Mouse (Mus musculus) ES-Bruce4 (cell line): ENCODE measurements around the gene Mink1. TPM values are rescaled to one million over a fixed set of nuclear protein-coding genes. Genes with fewer than 3 reads are reported as not detected.

ENCODE experiments used
- H3K27ac ChIP-seq: 2 replicates; pipeline ENCODE4 v1.5.1; 2012; ENCODE audit warnings: low read length, inconsistent platforms; ENCODE audit not compliant: insufficient read depth
- H3K27me3 ChIP-seq: 2 replicates; pipeline ENCODE4 v1.6.1; 2012; ENCODE audit warnings: mild to moderate bottlenecking, low read length, inconsistent platforms; ENCODE audit not compliant: control insufficient read depth, poor library complexity, insufficient read depth, severe bottlenecking
- H3K36me3 ChIP-seq: 2 replicates; pipeline ENCODE4 v1.6.1; 2012; ENCODE audit warnings: inconsistent platforms, mild to moderate bottlenecking, low read length, moderate library complexity; ENCODE audit not compliant: control insufficient read depth, poor library complexity, insufficient read depth, severe bottlenecking
- H3K4me1 ChIP-seq: one replicate; pipeline ENCODE4 v1.8.1; 2011; ENCODE audit warnings: low read length; ENCODE audit not compliant: control insufficient read depth, insufficient read depth
- H3K4me3 ChIP-seq: 2 replicates; pipeline ENCODE4 v1.5.1; 2011; ENCODE audit warnings: low read depth, mild to moderate bottlenecking, low read length
- H3K9ac ChIP-seq: 2 replicates; pipeline ENCODE4 v1.6.1; 2012; ENCODE audit warnings: low read depth, mild to moderate bottlenecking, inconsistent platforms; ENCODE audit not compliant: poor library complexity, severe bottlenecking
- H3K9me3 ChIP-seq: replicated peaks from 2 replicates; pipeline ENCODE4 v1.6.1; 2012; ENCODE audit warnings: mild to moderate bottlenecking, low read length, inconsistent platforms; ENCODE audit not compliant: control insufficient read depth, poor library complexity, insufficient read depth, severe bottlenecking
- CTCF ChIP-seq: IDR thresholded peaks from one replicate; pipeline ENCODE4 v1.8.1; 2011; ENCODE audit warnings: low read depth, low read length
- EP300 ChIP-seq: IDR thresholded peaks from 2 replicates; pipeline ENCODE4 v1.6.1; 2011; ENCODE audit warnings: low read depth, low read length; ENCODE audit not compliant: insufficient read depth
- POLR2A ChIP-seq: IDR thresholded peaks from one replicate; pipeline ENCODE4 v1.8.1; 2011; ENCODE audit warnings: low read length; ENCODE audit not compliant: insufficient read depth
- polyA plus RNA-seq: library from polyadenylated mRNA; stranded (reverse); fragments of >200 nt; gene quantifications from 2 replicates; pipeline ENCODE4 v1.2.4, GENCODE M21; 2011; ENCODE audit warnings: low read depth; ENCODE audit not compliant: missing spikeins, insufficient read depth, insufficient read length

Mink1 gene
- polyA plus RNA-seq, 1 experiment: 31.8 TPM

- Histone ChIP-seq H3K9me3 (no peaks in the 10 kb centered on the region), H3K4me3 (no peak overlapping the region), H3K4me1 (peaks cover 3% of the 10 kb centered on the region), H3K9ac (no peak overlapping the region), H3K27ac (no peak overlapping the region), H3K27me3 (no peaks in the 10 kb centered on the region), H3K36me3 (no peaks in the 10 kb centered on the region)
- peak; percentile 74 for TF ChIP-seq CTCF
- no peak for TF ChIP-seq POLR2A
Measured at GRCm38 (mm10) chr11:70623053-70623742, 60.5 kb downstream of the Mink1 start.

- no peaks in the 10 kb centered on the region for H3K9me3 ChIP-seq
- no peak overlapping the region for H3K9ac ChIP-seq
- TF ChIP-seq CTCF (peak; percentile 67), POLR2A (no peak), EP300 (no peak)
- H3K36me3 ChIP-seq: no peaks in the 10 kb centered on the region
- H3K27ac ChIP-seq: no peak overlapping the region
- H3K4me3 ChIP-seq: no peak overlapping the region
- H3K4me1 ChIP-seq: peaks cover 3% of the 10 kb centered on the region
- H3K27me3 ChIP-seq: no peaks in the 10 kb centered on the region
Measured at GRCm38 (mm10) chr11:70625473-70625872, 62.8 kb downstream of the Mink1 start.

GRCm38 (mm10) chr11:70626877-70627276 lies 64.2 kb downstream of the Mink1 start:
- no peak overlapping the region for H3K9ac ChIP-seq
- H3K27me3 ChIP-seq: no peaks in the 10 kb centered on the region
- no peak overlapping the region for H3K4me3 ChIP-seq
- peak overlapping the region; percentile 10; the same call in 1 of the 2 replicates for H3K27ac ChIP-seq
- no peaks in the 10 kb centered on the region for H3K36me3 ChIP-seq
- TF ChIP-seq EP300 (no peak), POLR2A (no peak), CTCF (no peak)
- H3K4me1 ChIP-seq: peaks cover 3% of the 10 kb centered on the region
- no peaks in the 10 kb centered on the region for H3K9me3 ChIP-seq

- Histone ChIP-seq H3K27me3 (no peaks in the 10 kb centered on the region), H3K9me3 (no peaks in the 10 kb centered on the region), H3K27ac (no peak overlapping the region), H3K4me1 (peaks cover 3% of the 10 kb centered on the region), H3K4me3 (no peak overlapping the region), H3K9ac (no peak overlapping the region), H3K36me3 (no peaks in the 10 kb centered on the region)
- TF ChIP-seq EP300 (no peak), CTCF (no peak), POLR2A (no peak)
Measured at GRCm38 (mm10) chr11:70628431-70628830, 65.8 kb downstream of the Mink1 start.

- Histone ChIP-seq H3K4me1 (peaks cover 3% of the 10 kb centered on the region), H3K9ac (no peak overlapping the region), H3K9me3 (no peaks in the 10 kb centered on the region), H3K27me3 (no peaks in the 10 kb centered on the region), H3K27ac (no peak overlapping the region), H3K36me3 (no peaks in the 10 kb centered on the region), H3K4me3 (no peak overlapping the region)
- TF ChIP-seq POLR2A: no peak
- peak; percentile 8 for TF ChIP-seq CTCF
Measured at GRCm38 (mm10) chr11:70629557-70629956, 66.9 kb downstream of the Mink1 start.

- Histone ChIP-seq H3K9me3 (no peaks in the 10 kb centered on the region), H3K36me3 (no peaks in the 10 kb centered on the region), H3K4me3 (no peak overlapping the region), H3K27me3 (no peaks in the 10 kb centered on the region), H3K27ac (no peak overlapping the region), H3K9ac (no peak overlapping the region), H3K4me1 (peaks cover 3% of the 10 kb centered on the region)
- TF ChIP-seq EP300: no peak
- no peak for TF ChIP-seq POLR2A
- TF ChIP-seq CTCF: no peak
Measured at GRCm38 (mm10) chr11:70630129-70630528, 67.4 kb downstream of the Mink1 start.
